12 mouse cellular contexts compared by ENCODE assay signal in genomic region chr7:88358042-88358878, GRCm38 (mm10).
"Had no signal": no experiment of that assay in that cellular context is flagged by ENCODE, and none has a peak within 500 bp of the region (broad histone marks: within the 10 kb centered on the region; RNA-seq: fewer than 3 reads in every experiment).

No protein-coding gene starts in this region.

- H3K27me3 ChIP-seq: limb, embryonic 13.5 days; liver, embryonic 12.5 days; liver, embryonic 15.5 days; lung, embryonic 15.5 days; stomach, embryonic 15.5 days had no signal

- H3K9ac ChIP-seq: limb, embryonic 13.5 days; liver, embryonic 12.5 days; liver, embryonic 15.5 days; lung, embryonic 15.5 days; stomach, embryonic 15.5 days had no signal

- H3K27ac ChIP-seq: layer of hippocampus, adult 2 months; limb, embryonic 10.5 days; limb, embryonic 13.5 days; liver, embryonic 12.5 days; liver, embryonic 15.5 days; lung, embryonic 15.5 days; stomach, embryonic 15.5 days had no signal

- H3K4me2 ChIP-seq: limb, embryonic 13.5 days; liver, embryonic 12.5 days; liver, embryonic 15.5 days; lung, embryonic 15.5 days; stomach, embryonic 15.5 days had no signal

- H3K4me3 ChIP-seq: layer of hippocampus, adult 2 months; limb, embryonic 10.5 days; limb, embryonic 13.5 days; liver, embryonic 12.5 days; liver, embryonic 15.5 days; lung, embryonic 15.5 days; stomach, embryonic 15.5 days had no signal

- H3K36me3 ChIP-seq: limb, embryonic 10.5 days; limb, embryonic 13.5 days; liver, embryonic 12.5 days; liver, embryonic 15.5 days; lung, embryonic 15.5 days; stomach, embryonic 15.5 days had no signal

- H3K4me1 ChIP-seq: limb, embryonic 10.5 days; limb, embryonic 13.5 days; liver, embryonic 12.5 days; liver, embryonic 15.5 days; lung, embryonic 15.5 days; stomach, embryonic 15.5 days had no signal

- ATAC-seq: intestine, embryonic 16.5 days; liver, embryonic 12.5 days had no signal

- DNase-seq: layer of hippocampus, adult 9-11 months; right cerebral cortex, postnatal 14 days; right cerebral cortex, postnatal 4 days; thymus, postnatal 25 days had no signal

- H3K9me3 ChIP-seq: limb, embryonic 10.5 days; limb, embryonic 13.5 days; liver, embryonic 12.5 days; liver, embryonic 15.5 days; lung, embryonic 15.5 days; stomach, embryonic 15.5 days had no signal
